Mouse (Mus musculus): Measurements from ENCODE around the gene Rinl.

Rinl gene

DNA sequence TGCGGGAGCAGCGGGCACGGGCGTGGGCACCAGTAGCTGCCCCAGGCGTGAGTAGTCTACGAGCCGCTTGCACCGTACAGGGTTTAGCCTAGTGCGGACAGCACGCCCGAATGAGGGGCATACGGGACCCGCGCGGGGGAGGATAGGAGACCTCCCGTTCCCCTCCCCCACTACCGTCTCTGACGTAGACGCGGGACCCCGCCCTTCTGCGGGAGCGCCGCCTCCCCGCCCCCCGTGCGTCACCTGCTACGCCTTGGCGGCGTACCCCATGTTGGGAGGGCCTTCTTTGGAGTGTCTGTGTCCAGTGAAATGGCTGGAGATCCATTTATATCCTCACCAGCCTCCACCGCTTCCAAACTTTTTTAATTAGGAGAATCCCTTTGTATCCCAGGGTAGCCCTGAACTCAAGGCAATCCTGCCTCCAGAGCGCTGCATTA is 20.2 kb downstream of the Rinl start:
- peak; percentile 92 to 93 for DNase-seq (ENCODE audit: low spot score in 2 of 2)

DNA sequence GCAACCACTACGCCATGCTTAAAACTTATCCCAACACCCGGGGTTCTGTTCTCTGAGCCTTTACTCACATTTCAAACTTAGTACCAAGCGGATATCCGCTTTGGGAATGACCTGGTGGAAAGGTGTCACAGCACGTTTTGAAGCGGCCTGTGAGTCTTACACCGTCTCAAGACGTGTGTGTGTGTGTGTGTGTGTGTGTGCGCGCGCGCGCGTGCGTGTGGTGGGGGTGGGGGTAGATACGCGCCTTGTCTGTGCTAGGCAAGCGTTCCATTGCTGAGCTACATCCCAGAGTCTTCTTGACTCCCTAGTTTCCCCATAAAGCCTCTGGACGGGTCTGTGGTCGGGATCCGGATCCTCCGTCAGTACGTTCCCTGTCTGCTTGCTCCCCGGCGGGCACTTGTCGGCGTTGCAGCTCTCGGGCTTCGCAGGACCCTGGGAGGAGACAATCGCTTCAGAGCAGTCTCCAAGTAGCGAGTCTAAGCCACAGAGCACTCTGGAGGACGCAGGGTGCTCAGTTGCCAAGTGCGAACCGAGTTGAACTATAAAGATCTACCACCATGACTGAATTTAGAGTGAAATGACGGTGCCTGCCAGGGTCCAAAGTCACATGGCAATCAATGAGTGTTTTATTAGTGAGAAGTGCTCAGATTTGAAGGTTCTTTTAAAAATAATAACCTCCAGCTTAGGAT is 20.8 kb downstream of the Rinl start:
- peak; percentile 47 to 52 for DNase-seq (ENCODE audit: low spot score in 2 of 2)

DNA sequence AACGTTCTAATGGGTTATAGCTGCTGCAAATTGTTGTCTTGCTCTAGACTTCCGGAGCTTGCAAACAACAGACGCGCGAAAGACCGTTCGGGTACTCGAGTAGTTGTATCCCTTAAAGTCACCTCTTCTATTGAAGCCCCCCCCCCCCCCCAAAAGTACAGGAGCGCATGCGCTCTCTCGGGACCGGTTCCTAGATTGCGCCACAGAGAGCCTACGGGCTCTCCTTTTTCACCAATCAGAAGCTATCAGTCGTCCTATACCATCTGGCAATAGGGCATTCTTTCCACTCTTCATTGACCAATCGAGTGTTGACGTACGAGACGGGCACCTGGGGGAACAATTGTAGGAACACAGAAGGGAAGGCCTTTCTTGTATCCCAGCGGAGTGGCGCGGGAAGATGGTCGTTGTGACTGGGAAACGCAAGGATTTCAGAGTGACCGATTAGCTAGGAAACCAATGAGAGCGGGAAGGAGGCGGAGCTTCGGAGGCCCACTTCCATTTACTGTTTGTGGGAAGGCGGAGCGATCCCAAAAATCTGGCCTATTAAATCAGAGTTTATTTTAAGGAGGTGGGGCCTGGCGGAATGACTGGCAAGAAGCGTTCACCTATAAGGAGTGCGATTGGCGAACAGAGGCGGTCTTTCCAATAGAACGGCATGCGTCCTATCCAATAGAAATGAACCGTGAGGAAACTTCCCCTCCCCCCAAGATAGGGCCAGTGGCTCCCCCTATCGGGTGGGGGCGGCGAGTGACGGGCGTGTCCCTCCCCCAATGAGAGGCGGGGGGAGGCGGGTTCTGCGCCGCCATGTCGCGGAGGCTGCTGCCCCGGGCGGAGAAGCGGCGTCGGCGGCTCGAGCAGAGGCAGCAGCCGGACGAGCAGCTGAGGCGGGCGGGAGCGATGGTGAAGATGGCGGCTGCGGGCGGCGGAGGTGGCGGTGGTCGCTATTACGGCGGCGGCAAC is 21.6 kb downstream of the Rinl start:
- peak; percentile 98 to 99 for DNase-seq (ENCODE audit: low spot score in 2 of 2)

GRCm38 (mm10) chr7:28811228-28811627 is 22.5 kb downstream of the Rinl start:
- peak; percentile 80 to 85 for DNase-seq (ENCODE audit: low spot score in 2 of 2)

DNA sequence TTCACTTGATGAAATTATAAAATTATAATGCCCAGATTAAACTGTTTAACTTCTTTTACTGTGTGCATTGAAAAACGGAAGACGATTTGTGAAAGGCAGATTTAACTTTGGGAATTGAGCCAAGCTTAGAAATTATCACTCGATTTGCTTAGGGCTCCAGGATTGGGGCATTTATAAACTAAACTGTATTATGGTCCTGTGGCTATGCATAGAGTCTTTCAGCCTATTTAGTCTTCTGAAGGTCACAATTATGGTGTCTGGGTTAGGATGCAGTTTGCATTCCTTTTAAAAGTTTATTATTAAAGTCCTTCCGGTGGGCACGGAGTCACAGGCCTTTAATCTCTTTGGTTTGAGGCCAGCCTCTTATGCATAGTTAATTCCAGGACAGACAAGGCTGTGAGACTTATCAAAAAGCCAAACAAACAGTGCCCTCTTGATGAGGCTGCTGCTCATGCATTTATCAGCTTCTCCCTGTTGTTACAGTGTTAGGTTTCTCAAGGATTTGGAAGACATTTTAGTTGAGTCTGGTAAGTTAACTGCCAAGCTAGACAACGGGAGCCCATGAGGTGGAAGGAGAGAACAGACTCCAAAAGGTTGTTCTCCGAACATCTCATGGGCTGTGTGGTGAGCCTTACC is 23.0 kb downstream of the Rinl start:
- DNase-seq (ENCODE audit: low spot score in 2 of 2), result no peak

- DNase-seq (ENCODE audit: low spot score in 2 of 2), result no peak
Observed at GRCm38 (mm10) chr7:28812436-28812835, 23.7 kb downstream of the Rinl start.

DNA sequence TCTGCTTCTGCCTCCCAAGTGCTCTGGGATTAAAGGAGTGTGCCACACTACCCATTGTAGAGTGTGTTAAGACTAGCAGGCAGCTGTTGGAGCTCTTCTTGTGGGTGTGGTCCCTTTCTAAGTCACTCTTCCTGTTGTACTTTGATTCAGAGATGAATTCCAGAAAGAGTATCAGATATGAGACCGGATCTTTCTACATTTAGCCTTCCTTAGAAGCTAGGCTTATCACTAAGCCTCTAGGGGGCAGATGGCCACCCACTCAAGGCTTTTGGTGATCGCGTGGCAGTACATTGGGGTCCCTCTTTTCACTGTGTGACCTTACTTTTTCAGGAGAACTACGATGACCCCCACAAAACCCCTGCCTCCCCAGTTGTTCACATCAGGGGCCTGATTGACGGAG is 24.2 kb downstream of the Rinl start:
- DNase-seq (ENCODE audit: low spot score in 2 of 2), result no peak

- DNase-seq (ENCODE audit: low spot score in 2 of 2), result no peak
Observed at GRCm38 (mm10) chr7:28814306-28815034, 25.7 kb downstream of the Rinl start.

- DNase-seq (ENCODE audit: low spot score in 2 of 2), result no peak
Observed at GRCm38 (mm10) chr7:28815230-28815629, 26.5 kb downstream of the Rinl start.

- DNase-seq (ENCODE audit: low spot score in 2 of 2), result no peak
Observed at GRCm38 (mm10) chr7:28816201-28816600, 27.4 kb downstream of the Rinl start.

GRCm38 (mm10) chr7:28816920-28817319 is 28.2 kb downstream of the Rinl start:
- no peak for DNase-seq (ENCODE audit: low spot score in 2 of 2)

- no peak for DNase-seq (ENCODE audit: low spot score in 2 of 2)
Observed at GRCm38 (mm10) chr7:28817524-28817923, 28.8 kb downstream of the Rinl start.

DNA sequence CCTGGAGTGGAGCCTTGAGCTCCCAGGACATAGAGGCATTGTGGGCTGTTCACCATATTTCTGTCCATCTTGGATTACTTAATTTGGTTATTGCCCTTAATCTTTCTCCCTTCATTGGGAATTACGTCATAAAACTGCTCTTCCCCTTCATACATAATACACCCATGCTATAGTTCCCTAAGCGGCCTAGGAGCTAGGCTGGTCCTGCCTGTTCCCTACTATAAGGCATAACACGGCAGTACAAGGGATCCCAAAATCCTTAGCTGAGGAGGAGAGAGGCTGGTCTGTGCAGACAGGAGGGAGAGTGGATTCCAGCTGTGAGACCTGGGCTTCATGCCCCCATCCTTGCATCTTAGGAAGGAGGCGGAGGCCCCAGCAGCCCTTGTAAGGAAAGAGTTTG is 29.2 kb downstream of the Rinl start:
- no peak for DNase-seq (ENCODE audit: low spot score in 2 of 2)

DNA sequence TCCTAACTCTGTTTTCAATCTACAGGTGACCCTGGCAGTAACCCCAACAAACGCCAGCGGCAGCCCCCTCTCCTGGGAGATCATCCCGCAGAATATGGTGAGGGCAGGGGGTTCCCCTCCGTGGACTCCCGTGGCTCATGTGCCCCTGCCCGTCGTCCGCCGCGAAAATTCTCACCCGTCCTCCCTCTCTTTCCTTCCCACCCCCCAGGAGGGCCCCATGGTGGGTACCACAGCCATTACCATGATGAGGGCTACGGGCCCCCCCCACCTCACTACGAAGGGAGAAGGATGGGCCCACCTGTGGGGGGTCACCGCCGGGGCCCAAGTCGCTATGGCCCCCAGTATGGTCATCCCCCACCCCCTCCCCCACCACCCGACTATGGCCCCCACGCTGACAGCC is 29.7 kb downstream of the Rinl start:
- DNase-seq (ENCODE audit: low spot score in 2 of 2), result no peak

- DNase-seq (ENCODE audit: low spot score in 2 of 2), result no peak
Observed at GRCm38 (mm10) chr7:28818861-28819452, 30.2 kb downstream of the Rinl start.

GRCm38 (mm10) chr7:28819571-28819970 is 30.8 kb downstream of the Rinl start:
- DNase-seq (ENCODE audit: low spot score in 2 of 2), result no peak

- DNase-seq (ENCODE audit: low spot score in 2 of 2), result no peak
Observed at GRCm38 (mm10) chr7:28820358-28821260, 31.8 kb downstream of the Rinl start.

GRCm38 (mm10) chr7:28821261-28821831 is 32.6 kb downstream of the Rinl start:
- DNase-seq (ENCODE audit: low spot score in 2 of 2), result peak; percentile 60 to 66

DNA sequence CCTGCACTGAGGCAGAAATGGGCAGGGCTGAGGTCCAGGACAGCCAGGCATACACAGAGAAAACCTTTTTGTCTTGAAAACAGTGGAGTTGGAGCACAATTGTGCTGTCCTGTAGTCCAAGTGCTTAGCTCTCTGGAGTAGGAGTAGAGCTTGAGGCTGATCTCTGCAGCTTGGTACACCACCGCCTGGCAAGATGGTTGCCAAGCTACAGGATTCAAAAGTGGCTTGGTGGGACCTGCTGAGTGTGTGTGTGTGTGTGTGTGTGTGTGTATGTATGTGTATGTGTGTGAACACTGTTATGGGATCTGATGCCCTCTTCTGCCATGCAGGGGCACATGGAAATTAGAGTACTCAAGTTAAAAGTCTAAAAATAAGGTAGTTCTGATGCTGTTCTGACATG is 33.8 kb downstream of the Rinl start:
- DNase-seq (ENCODE audit: low spot score in 2 of 2), result no peak
